Mouse (Mus musculus) intestine, postnatal 0 days (tissue): ENCODE measurements around the gene Nrd1. TPM values are rescaled to one million over a fixed set of nuclear protein-coding genes. Genes with fewer than 3 reads are reported as not detected.
A peak's percentile ranks its signal among the peaks of the same experiment; 100 is the strongest.

ENCODE experiments used
- ATAC-seq: fragments of 200-750 bp; cut with Nextera tagmentation; 2 replicates; pipeline ENCODE4 v1.8.0; 2017; ENCODE audit warnings: mild to moderate bottlenecking, moderate TSS enrichment, moderate library complexity
- H3K27ac ChIP-seq: fragments of 300-500 bp; sonication (generic); 2 replicates; pipeline ENCODE4 v1.5.1; 2014; ENCODE audit warnings: mild to moderate bottlenecking, low read depth, low read length, moderate library complexity
- H3K27me3 ChIP-seq: fragments of 300-500 bp; sonication (generic); replicated peaks from 2 replicates; pipeline ENCODE4 v1.6.1; 2014; ENCODE audit warnings: low read length, mixed read lengths; ENCODE audit not compliant: control insufficient read depth, insufficient read depth
- H3K36me3 ChIP-seq: fragments of 300-500 bp; sonication (generic); 2 replicates; pipeline ENCODE4 v1.6.1; 2014; ENCODE audit warnings: mild to moderate bottlenecking, moderate library complexity; ENCODE audit not compliant: control insufficient read depth, insufficient read depth
- H3K4me1 ChIP-seq: fragments of 300-500 bp; sonication (generic); replicated peaks from 2 replicates; pipeline ENCODE4 v1.6.1; 2014; ENCODE audit warnings: antibody characterized with exemption, low read length, mixed read lengths; ENCODE audit not compliant: control insufficient read depth, insufficient read depth
- H3K4me2 ChIP-seq: fragments of 300-500 bp; sonication (generic); replicated peaks from 2 replicates; pipeline ENCODE4 v1.6.1; 2014; ENCODE audit warnings: low read depth, mild to moderate bottlenecking, moderate library complexity
- H3K4me3 ChIP-seq: fragments of 300-500 bp; sonication (generic); 2 replicates; pipeline ENCODE4 v1.5.1; 2014; ENCODE audit warnings: low read depth, low read length
- H3K9ac ChIP-seq: fragments of 300-500 bp; sonication (generic); 2 replicates; pipeline ENCODE4 v1.6.1; 2014; ENCODE audit warnings: mild to moderate bottlenecking, low read depth, low read length
- H3K9me3 ChIP-seq: fragments of 300-500 bp; sonication (generic); 2 replicates; pipeline ENCODE4 v1.6.1; 2016; ENCODE audit warnings: mixed run types; ENCODE audit not compliant: control insufficient read depth
- CTCF ChIP-seq: sonication (generic); IDR thresholded peaks from 2 replicates; pipeline ENCODE4 v1.5.1; 2016; ENCODE audit warnings: low read depth, mild to moderate bottlenecking, control low read depth, antibody characterized with exemption, moderate library complexity
- WGBS: fragments of 180-500 bp; shearing (Covaris S2); extraction: QIAGEN DNeasy Blood & Tissue Kit; methylation state at CpG from one replicate; pipeline ENCODE4 v1.1.7; 2014; 5-methylcytosine and 5-hydroxymethylcytosine counted together
- polyA plus RNA-seq: library from polyadenylated mRNA; unstranded; fragments of >200 nt; fragmentation: Nextera tagmentation; extraction: Ambion mirVana; gene quantifications from 2 replicates; pipeline ENCODE4 v1.2.1, GENCODE M21; 2015

The Nrd1 gene
- 21.9 and 23.7 TPM in 2 replicates for polyA plus RNA-seq

- H3K36me3 ChIP-seq = no peaks in the 10 kb centered on the region
- under 1% methylated on average over 58 of the region's 58 CpGs for WGBS
- ATAC-seq = peak; percentile 99
- H3K27me3 ChIP-seq = no peaks in the 10 kb centered on the region
- H3K4me2 ChIP-seq = peak within 1 kb of the TSS; percentile 86
- H3K9me3 ChIP-seq = no peaks in the 10 kb centered on the region
- no peaks in the 10 kb centered on the region for H3K4me1 ChIP-seq
- H3K4me3 ChIP-seq = peak within 1 kb of the TSS; percentile 84
- peak; percentile 19 for TF ChIP-seq CTCF
- peak within 1 kb of the TSS; percentile 78 for H3K9ac ChIP-seq
- peak within 1 kb of the TSS; percentile 95 for H3K27ac ChIP-seq
These were observed at the start of gene Nrd1 for GRCm38 (mm10) chr4:108999999-109000950. Gene Nrd1 (plus strand): TSS chr4:109000655.

GRCm38 (mm10) chr4:108951663-108952062 lies 48.8 kb upstream of the Nrd1 start:
- TF ChIP-seq CTCF = no peak
- H3K9me3 ChIP-seq = no peaks in the 10 kb centered on the region
- H3K9ac ChIP-seq = no peak overlapping the region
- no peak overlapping the region for H3K27ac ChIP-seq
- H3K36me3 ChIP-seq = no peaks in the 10 kb centered on the region
- no peak overlapping the region for H3K4me3 ChIP-seq
- ATAC-seq = no peak
- H3K27me3 ChIP-seq = no peaks in the 10 kb centered on the region
- H3K4me2 ChIP-seq = no peak overlapping the region
- no peaks in the 10 kb centered on the region for H3K4me1 ChIP-seq
- WGBS = 87% methylated on average over 4 of the region's 4 CpGs

GRCm38 (mm10) chr4:108959696-108960095 lies 40.8 kb upstream of the Nrd1 start:
- H3K27me3 ChIP-seq = no peaks in the 10 kb centered on the region
- H3K36me3 ChIP-seq = no peaks in the 10 kb centered on the region
- no peaks in the 10 kb centered on the region for H3K4me1 ChIP-seq
- WGBS = 90% methylated on average over 3 of the region's 3 CpGs
- H3K4me3 ChIP-seq = no peak overlapping the region
- H3K27ac ChIP-seq = no peak overlapping the region
- H3K9me3 ChIP-seq = no peaks in the 10 kb centered on the region
- no peak overlapping the region for H3K4me2 ChIP-seq
- H3K9ac ChIP-seq = no peak overlapping the region
- no peak for ATAC-seq
- TF ChIP-seq CTCF = no peak

GRCm38 (mm10) chr4:108960619-108961460 lies 39.6 kb upstream of the Nrd1 start:
- H3K4me2 ChIP-seq = no peak overlapping the region
- no peak for ATAC-seq
- no peak overlapping the region for H3K27ac ChIP-seq
- H3K4me1 ChIP-seq = no peaks in the 10 kb centered on the region
- H3K36me3 ChIP-seq = no peaks in the 10 kb centered on the region
- H3K27me3 ChIP-seq = no peaks in the 10 kb centered on the region
- TF ChIP-seq CTCF = no peak
- H3K4me3 ChIP-seq = no peak overlapping the region
- 84% methylated on average over 4 of the region's 4 CpGs for WGBS
- H3K9me3 ChIP-seq = no peaks in the 10 kb centered on the region
- H3K9ac ChIP-seq = no peak overlapping the region

- H3K4me1 ChIP-seq = no peaks in the 10 kb centered on the region
- H3K27me3 ChIP-seq = no peaks in the 10 kb centered on the region
- no peak overlapping the region for H3K4me3 ChIP-seq
- no peak for TF ChIP-seq CTCF
- 83% methylated on average over 6 of the region's 6 CpGs for WGBS
- no peaks in the 10 kb centered on the region for H3K36me3 ChIP-seq
- no peak overlapping the region for H3K4me2 ChIP-seq
- H3K27ac ChIP-seq = no peak overlapping the region
- no peak overlapping the region for H3K9ac ChIP-seq
- no peak for ATAC-seq
- H3K9me3 ChIP-seq = no peaks in the 10 kb centered on the region
These were observed 37.4 kb upstream of the Nrd1 start for GRCm38 (mm10) chr4:108963017-108963416.

- WGBS = 37% methylated on average over 3 of the region's 3 CpGs
- H3K4me2 ChIP-seq = no peak overlapping the region
- no peak overlapping the region for H3K9ac ChIP-seq
- no peak overlapping the region for H3K27ac ChIP-seq
- no peak for TF ChIP-seq CTCF
- H3K4me3 ChIP-seq = no peak overlapping the region
- no peaks in the 10 kb centered on the region for H3K36me3 ChIP-seq
- no peaks in the 10 kb centered on the region for H3K9me3 ChIP-seq
- H3K4me1 ChIP-seq = no peaks in the 10 kb centered on the region
- no peak for ATAC-seq
- no peaks in the 10 kb centered on the region for H3K27me3 ChIP-seq
These were observed 30.9 kb upstream of the Nrd1 start for GRCm38 (mm10) chr4:108969517-108969916.
